Mouse (Mus musculus) heart, embryonic 14.5 days (tissue): ENCODE results near the gene Cxcl5. TPM values are rescaled to one million over a fixed set of nuclear protein-coding genes. Genes with fewer than 3 reads are reported as not detected.

Experiments
- ATAC-seq: fragments of 200-750 bp; cut with Nextera tagmentation; 2 replicates; pipeline ENCODE4 v1.8.0; 2017; ENCODE audit warnings: low read depth, moderate TSS enrichment; ENCODE audit not compliant: insufficient number of reproducible peaks, insufficient read depth, low FRiP score
- H3K27ac ChIP-seq, 2 experiments: fragments of 200-500 bp in 1 of 2; fragments of 300-500 bp in 1 of 2; sonication (generic) in 1 of 2; replicated peaks in 1 of 2; 2 replicates each; pipeline ENCODE4 v1.5.1; 2012 to 2014; ENCODE audit warnings: low read depth in 2 of 2, low read length in 2 of 2, control low read depth in 1 of 2, mild to moderate bottlenecking in 1 of 2, mixed read lengths in 1 of 2; ENCODE audit not compliant: control insufficient read depth in 1 of 2, insufficient read depth in 1 of 2
- H3K27me3 ChIP-seq: fragments of 300-500 bp; sonication (generic); 2 replicates; pipeline ENCODE4 v1.6.1; 2014; ENCODE audit warnings: mild to moderate bottlenecking, low read length, control low read depth; ENCODE audit not compliant: control insufficient read depth, insufficient read depth
- H3K36me3 ChIP-seq: fragments of 300-500 bp; sonication (generic); 2 replicates; pipeline ENCODE4 v1.6.1; 2014; ENCODE audit warnings: mild to moderate bottlenecking, control low read depth, low read length, mixed read lengths; ENCODE audit not compliant: control insufficient read depth, insufficient read depth
- H3K4me1 ChIP-seq, 2 experiments: fragments of 200-500 bp in 1 of 2; fragments of 300-500 bp in 1 of 2; sonication (generic) in 1 of 2; 2 replicates each; pipeline ENCODE4 v1.6.1; 2012 to 2014; ENCODE audit warnings: low read length in 2 of 2, control low read depth in 1 of 2, mixed read lengths in 1 of 2; ENCODE audit not compliant: control insufficient read depth in 2 of 2, insufficient read depth in 2 of 2
- H3K4me2 ChIP-seq: fragments of 300-500 bp; sonication (generic); 2 replicates; pipeline ENCODE4 v1.6.1; 2014; ENCODE audit warnings: mild to moderate bottlenecking, low read length
- H3K4me3 ChIP-seq, 2 experiments: fragments of 200-500 bp in 1 of 2; fragments of 300-500 bp in 1 of 2; sonication (generic) in 1 of 2; 2 replicates each; pipeline ENCODE4 v1.5.1; 2012 to 2014; ENCODE audit warnings: low read length in 2 of 2, mild to moderate bottlenecking in 2 of 2, control low read depth in 1 of 2, low read depth in 1 of 2, moderate library complexity in 1 of 2; ENCODE audit not compliant: control insufficient read depth in 1 of 2, insufficient read depth in 1 of 2
- H3K9ac ChIP-seq: fragments of 300-500 bp; sonication (generic); 2 replicates; pipeline ENCODE4 v1.6.1; 2014; ENCODE audit warnings: mild to moderate bottlenecking, low read length
- H3K9me3 ChIP-seq: fragments of 300-500 bp; sonication (generic); 2 replicates; pipeline ENCODE4 v1.6.1; 2016; ENCODE audit warnings: low read length, control low read depth; ENCODE audit not compliant: control insufficient read depth
- WGBS: fragments of 180-500 bp; shearing (Covaris S2); extraction: QIAGEN DNeasy Blood & Tissue Kit; methylation state at CpG from one replicate; pipeline ENCODE4 v1.1.7; 2014; 5-methylcytosine and 5-hydroxymethylcytosine counted together
- polyA plus RNA-seq: library from polyadenylated mRNA; unstranded; fragments of >200 nt; fragmentation: Nextera tagmentation; extraction: Ambion mirVana; gene quantifications from 2 replicates; pipeline ENCODE4 v1.2.1, GENCODE M21; 2014

The Cxcl5 gene
- polyA plus RNA-seq, 1 experiment from 2014 or later = not detected

DNA sequence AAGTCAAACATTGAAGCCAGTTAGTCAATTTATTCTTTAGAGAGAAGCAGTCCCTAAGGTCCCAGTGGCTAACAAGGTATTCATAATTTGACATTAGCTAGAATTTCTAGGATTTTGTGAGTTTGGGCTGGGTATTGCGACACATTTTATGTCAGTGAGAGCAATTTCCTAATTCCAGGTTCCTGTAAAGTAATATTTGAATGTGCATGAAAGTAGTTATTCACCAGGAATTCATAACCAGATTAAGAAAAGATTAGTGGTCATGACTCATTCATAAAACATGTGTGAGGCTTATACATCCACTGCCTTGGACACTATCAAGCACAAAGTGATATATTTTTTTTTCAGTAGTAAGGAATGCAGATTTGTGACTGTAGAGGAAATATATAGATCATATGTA, 5.2 kb upstream of the Cxcl5 start:
- Histone ChIP-seq H3K4me3 (no peak overlapping the region), H3K4me2 (no peak overlapping the region), H3K36me3 (no peaks in the 10 kb centered on the region), H3K27me3 (peaks cover 7% of the 10 kb centered on the region), H3K9me3 (no peaks in the 10 kb centered on the region), H3K27ac (no peak overlapping the region), H3K4me1 (peaks cover 0 to 8% of the 10 kb centered on the region in 2 experiments; a peak in 1 of 4 replicates), H3K9ac (no peak overlapping the region)
- WGBS = 95% methylated on average over 1 of the region's 1 CpGs
- ATAC-seq = no peak

DNA sequence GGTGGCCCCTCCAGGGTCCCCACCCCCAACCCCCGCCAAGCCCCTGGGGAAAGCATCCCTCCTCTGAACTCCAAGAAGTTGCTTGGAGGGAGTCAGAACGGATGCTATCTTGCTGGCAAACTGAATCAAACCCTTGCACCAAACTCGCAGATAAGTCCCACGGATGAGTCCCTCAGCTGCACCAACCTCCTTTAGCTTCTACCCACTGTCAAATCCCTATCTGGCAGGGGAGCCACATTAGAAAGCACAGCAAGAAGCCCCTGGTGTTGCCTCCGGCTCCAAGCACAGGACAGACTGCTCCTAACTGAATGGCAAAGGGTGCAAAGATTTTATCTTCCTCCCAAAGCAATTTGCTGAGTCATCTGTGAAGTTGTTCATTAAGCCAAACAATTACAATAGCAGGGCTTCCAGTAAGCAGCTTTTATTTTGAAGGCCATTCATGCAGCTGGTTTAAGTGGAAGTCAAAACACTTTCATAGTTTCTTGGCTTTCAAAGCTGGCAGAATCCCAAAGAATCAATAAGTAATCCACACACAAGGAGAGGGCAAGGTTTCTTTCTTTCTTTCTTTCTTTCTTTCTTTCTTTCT, 1.0 kb upstream of the Cxcl5 start:
- H3K4me1 ChIP-seq = peaks cover 4 to 13% of the 10 kb centered on the region in 2 experiments; a peak in 2 of 4 replicates
- H3K4me3 ChIP-seq = no peak overlapping the region
- WGBS = 37% methylated on average over 5 of the region's 5 CpGs
- ATAC-seq = no peak
- H3K4me2 ChIP-seq = no peak overlapping the region
- no peaks in the 10 kb centered on the region for H3K36me3 ChIP-seq
- H3K9ac ChIP-seq = no peak overlapping the region
- no peaks in the 10 kb centered on the region for H3K9me3 ChIP-seq
- no peak overlapping the region for H3K27ac ChIP-seq
- H3K27me3 ChIP-seq = peaks cover 20% of the 10 kb centered on the region

DNA sequence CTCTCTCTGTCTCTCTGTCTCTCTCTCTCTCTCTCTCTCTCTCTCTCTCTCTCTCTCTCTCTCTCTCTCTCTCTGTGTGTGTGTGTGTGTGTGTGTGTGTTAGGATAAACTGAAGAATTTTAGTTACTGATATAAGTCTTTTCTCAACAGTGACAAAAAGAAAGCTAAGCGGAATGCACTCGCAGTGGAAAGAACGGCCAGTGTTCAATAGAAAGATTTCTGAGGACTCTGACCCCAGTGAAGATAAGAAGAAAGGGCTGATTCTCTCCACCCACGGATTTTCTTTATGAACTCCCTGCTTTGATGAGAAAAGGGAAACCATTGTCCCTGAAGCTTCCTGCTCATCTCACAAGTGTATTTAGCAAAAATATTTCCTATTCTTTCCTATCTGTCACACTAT, 1.1 kb downstream of the Cxcl5 start:
- no peaks in the 10 kb centered on the region for H3K9me3 ChIP-seq
- ATAC-seq = no peak
- peaks cover 20% of the 10 kb centered on the region for H3K27me3 ChIP-seq
- H3K36me3 ChIP-seq = no peaks in the 10 kb centered on the region
- 42% methylated on average over 4 of the region's 4 CpGs for WGBS
- no peak overlapping the region for H3K4me3 ChIP-seq
- no peak overlapping the region for H3K27ac ChIP-seq
- H3K4me1 ChIP-seq = peaks cover 4 to 13% of the 10 kb centered on the region in 2 experiments; a peak in 2 of 4 replicates
- H3K4me2 ChIP-seq = no peak overlapping the region
- no peak overlapping the region for H3K9ac ChIP-seq

DNA sequence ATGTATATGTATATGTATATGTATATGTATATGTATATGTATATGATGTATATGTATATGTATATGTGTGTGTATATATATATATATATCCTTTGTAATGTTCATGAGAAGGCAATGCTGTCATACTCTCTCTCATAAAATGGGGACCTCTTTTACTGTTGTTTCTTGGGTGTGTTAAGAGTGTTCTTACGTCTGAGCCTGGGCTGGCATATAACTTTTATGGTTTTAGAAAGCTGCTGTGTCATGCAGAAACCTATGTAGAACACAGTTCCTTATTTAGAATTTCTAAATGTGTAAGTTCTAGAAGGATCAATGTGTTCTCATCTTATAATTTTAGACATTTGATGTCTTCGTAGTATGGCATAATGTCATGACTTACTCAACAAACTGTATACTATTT, 1.7 kb downstream of the Cxcl5 start:
- no peak overlapping the region for H3K4me2 ChIP-seq
- no peak overlapping the region for H3K27ac ChIP-seq
- H3K4me1 ChIP-seq = peaks cover 4 to 13% of the 10 kb centered on the region in 2 experiments; a peak in 2 of 4 replicates
- H3K27me3 ChIP-seq = peaks cover 20% of the 10 kb centered on the region
- 86% methylated on average over 2 of the region's 2 CpGs for WGBS
- H3K36me3 ChIP-seq = no peaks in the 10 kb centered on the region
- no peak for ATAC-seq
- no peak overlapping the region for H3K4me3 ChIP-seq
- H3K9me3 ChIP-seq = no peaks in the 10 kb centered on the region
- H3K9ac ChIP-seq = no peak overlapping the region

DNA sequence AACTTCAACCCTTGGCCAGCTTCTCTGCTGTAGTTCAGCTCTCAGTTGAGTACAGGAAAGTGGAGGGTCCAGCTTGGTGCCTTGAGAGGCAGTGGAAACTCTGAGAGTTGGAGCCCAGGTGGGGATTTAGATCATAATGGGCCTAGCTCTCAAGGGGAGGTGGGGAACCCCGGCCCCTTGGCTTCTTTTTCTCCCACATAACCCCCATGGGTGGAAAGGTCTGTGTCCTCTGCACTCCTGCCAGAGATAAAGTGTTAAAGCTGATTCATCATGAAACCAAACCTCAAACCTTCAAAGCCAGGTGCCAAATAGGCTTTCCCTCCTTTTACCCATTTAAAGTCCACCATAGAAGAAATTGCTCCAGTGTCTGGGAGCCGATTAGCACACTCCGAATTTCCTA, 2.7 kb downstream of the Cxcl5 start:
- H3K4me3 ChIP-seq = no peak overlapping the region
- peaks cover 20% of the 10 kb centered on the region for H3K27me3 ChIP-seq
- no peaks in the 10 kb centered on the region for H3K36me3 ChIP-seq
- no peaks in the 10 kb centered on the region for H3K9me3 ChIP-seq
- H3K4me1 ChIP-seq = peaks cover 4 to 13% of the 10 kb centered on the region in 2 experiments; a peak in 2 of 4 replicates
- no peak for ATAC-seq
- WGBS = 76% methylated on average over 3 of the region's 3 CpGs
- no peak overlapping the region for H3K27ac ChIP-seq
- H3K4me2 ChIP-seq = no peak overlapping the region
- H3K9ac ChIP-seq = no peak overlapping the region

DNA sequence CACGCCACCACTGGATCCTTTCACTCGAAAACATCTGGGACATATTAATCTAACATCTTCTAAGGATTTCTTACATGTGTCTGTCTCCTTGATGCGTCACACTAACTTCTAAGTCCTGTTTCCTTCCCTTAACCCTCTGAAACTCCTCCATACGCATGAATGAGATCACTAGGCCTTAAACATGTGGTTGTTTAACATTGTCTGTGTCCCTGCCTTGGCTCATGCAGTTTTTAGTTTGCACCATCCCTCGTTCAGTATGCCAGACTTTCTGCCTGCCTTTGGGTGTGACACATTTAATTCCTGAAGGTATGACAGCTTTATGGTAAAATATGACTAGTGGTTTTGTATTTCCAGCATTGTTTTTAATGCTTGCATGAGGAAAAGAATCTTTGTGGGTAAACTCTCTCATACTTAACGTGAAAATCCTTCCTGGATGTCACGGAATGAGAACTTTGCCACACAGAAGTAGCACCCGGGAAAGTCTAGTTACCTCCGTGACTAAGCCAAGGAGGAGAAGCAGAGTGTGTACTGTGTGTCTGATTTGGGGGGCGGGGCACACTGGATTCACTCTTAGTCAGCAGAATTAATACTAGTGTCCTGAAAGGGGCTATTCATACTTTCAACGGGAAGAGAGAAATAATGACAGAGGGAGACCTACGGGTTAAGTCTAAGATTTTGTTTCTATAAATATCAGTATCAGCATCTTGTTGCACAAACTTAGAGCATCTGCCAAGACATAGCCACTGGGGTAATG, 4.9 kb downstream of the Cxcl5 start:
- H3K4me1 ChIP-seq = peaks cover 4% of the 10 kb centered on the region in 2 experiments; a peak in 2 of 4 replicates
- peaks cover 11% of the 10 kb centered on the region for H3K27me3 ChIP-seq
- no peaks in the 10 kb centered on the region for H3K36me3 ChIP-seq
- H3K9ac ChIP-seq = no peak overlapping the region
- no peaks in the 10 kb centered on the region for H3K9me3 ChIP-seq
- H3K27ac ChIP-seq = no peak overlapping the region
- no peak overlapping the region for H3K4me3 ChIP-seq
- ATAC-seq = no peak
- no peak overlapping the region for H3K4me2 ChIP-seq
- 71% methylated on average over 12 of the region's 12 CpGs for WGBS

DNA sequence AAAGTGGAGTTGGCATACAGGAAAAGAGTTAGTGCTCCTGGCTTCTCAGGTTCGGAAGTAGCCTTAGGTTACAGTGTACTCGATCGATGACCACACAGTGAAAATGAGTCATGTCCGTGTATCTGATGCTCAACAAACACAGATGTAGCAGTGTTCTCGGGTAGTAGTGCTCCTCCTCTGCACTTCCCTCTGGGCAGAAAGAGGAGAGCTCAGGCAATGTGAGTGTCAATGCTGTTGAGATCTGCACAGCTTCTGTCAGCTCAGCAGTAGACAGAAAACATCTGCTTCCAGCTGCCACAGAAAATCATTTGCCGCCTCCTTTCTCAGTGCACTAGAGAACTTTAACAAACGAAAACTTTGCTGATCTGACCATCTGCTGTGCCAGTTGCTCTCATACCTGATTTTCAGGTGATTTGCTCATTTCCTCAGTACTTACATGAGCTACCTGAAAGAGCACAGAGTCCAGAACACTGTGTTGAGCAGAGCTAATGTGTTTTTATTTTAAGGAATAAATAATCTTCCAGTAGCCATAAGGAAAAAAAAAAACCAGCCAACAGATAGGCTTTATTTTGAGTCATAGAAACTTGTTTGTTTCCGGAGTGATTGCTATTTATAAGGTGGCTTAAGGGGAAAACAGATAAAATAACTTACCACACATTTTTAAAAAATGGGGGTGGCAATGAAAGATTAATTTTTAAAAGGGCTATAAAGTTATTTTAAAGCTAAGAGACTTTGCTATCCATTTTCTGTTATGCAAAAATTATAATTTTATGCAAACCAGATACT, 6.9 kb downstream of the Cxcl5 start:
- no peak overlapping the region for H3K4me2 ChIP-seq
- no peaks in the 10 kb centered on the region for H3K9me3 ChIP-seq
- no peaks in the 10 kb centered on the region for H3K36me3 ChIP-seq
- ATAC-seq = no peak
- H3K4me1 ChIP-seq = no peaks in the 10 kb centered on the region
- no peaks in the 10 kb centered on the region for H3K27me3 ChIP-seq
- 50% methylated on average over 8 of the region's 8 CpGs for WGBS
- no peak overlapping the region for H3K27ac ChIP-seq
- H3K9ac ChIP-seq = no peak overlapping the region
- H3K4me3 ChIP-seq = no peak overlapping the region
